Mouse (Mus musculus): ENCODE measurements around the gene Emd.
A peak's percentile ranks its signal among the peaks of the same experiment; 100 is the strongest.

DNA sequence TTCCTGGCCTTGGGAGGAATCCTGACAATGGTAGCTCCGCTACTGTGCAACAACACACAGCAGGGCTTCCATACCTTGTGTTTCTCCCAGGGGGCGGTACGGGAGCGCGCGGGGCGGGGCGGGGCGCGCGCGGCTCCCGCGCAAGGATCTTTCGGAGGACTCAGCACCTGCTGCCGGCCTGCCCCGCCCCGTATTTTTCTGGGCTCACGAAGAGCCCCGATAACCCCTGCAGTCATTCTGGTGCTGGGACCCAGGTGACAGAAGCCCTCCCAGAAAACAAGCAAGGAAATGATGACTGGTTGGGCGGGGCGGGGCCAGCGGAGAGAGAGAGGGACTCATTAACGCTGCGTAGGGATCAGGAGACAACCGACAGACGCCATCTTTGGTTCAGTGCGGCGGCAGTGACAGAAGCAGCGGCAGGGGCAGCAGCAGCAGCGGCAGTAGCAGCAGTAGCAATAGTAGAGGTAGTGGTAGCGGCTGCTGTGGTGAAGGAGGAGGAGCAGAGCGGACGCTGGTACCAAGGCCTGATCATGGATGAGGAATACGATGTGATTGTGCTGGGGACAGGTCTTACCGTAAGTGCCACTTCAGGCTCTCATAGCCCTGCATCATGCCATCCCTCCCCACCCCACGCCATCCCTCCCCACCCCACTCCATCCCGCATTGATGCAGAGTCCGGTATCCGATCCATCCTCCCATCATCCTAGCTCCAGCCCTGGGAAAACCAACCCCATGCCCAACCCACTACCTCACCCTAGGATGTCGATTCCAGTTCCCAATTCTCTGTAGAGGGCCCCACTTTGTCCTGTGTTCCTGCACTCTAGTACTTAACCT, 50.6 kb downstream of the Emd start, which contains the start of gene Gdi1:
- TF ChIP-seq CTCF (IDR thresholded peaks at IDR 0.05; ENCODE audit: control insufficient read depth, insufficient read depth, low read length) = no peak
- peak; percentile 89 for TF ChIP-seq POLR2A (IDR thresholded peaks at IDR 0.05; ENCODE audit: borderline replicate concordance, control insufficient read depth, low read depth, low read length)
